Mouse (Mus musculus) cortical plate, adult 2 months (tissue): ENCODE results near the gene Leo1. TPM values are rescaled to one million over a fixed set of nuclear protein-coding genes. Genes with fewer than 3 reads are reported as not detected.

Source experiments
- H3K27ac ChIP-seq: fragments of 200-500 bp; 2 replicates; pipeline ENCODE4 v1.5.1; 2012; ENCODE audit warnings: low read length, control low read depth, inconsistent platforms; ENCODE audit not compliant: insufficient read depth
- H3K4me1 ChIP-seq: fragments of 200-500 bp; 2 replicates; pipeline ENCODE4 v1.6.1; 2011; ENCODE audit warnings: low read length; ENCODE audit not compliant: control insufficient read depth, insufficient read depth
- H3K4me3 ChIP-seq: fragments of 200-500 bp; 2 replicates; pipeline ENCODE4 v1.5.1; 2011; ENCODE audit warnings: mild to moderate bottlenecking, low read length, control low read depth; ENCODE audit not compliant: insufficient read depth
- CTCF ChIP-seq: fragments of 200-500 bp; IDR thresholded peaks from 2 replicates; pipeline ENCODE4 v1.5.1; 2011; ENCODE audit warnings: mild to moderate bottlenecking, control low read depth, low read length; ENCODE audit not compliant: insufficient read depth; ENCODE audit errors: extremely low read depth
- POLR2A ChIP-seq: fragments of 200-500 bp; IDR thresholded peaks from 2 replicates; pipeline ENCODE4 v1.6.1; 2011; ENCODE audit warnings: mild to moderate bottlenecking, low read length, control low read depth; ENCODE audit not compliant: insufficient read depth; ENCODE audit errors: extremely low read depth
- polyA plus RNA-seq: library from polyadenylated mRNA; depleted of rRNA; stranded (reverse); fragments of >200 nt; gene quantifications from 2 replicates; pipeline ENCODE4 v1.2.3, GENCODE M21; 2012; rRNA removed

Gene Leo1
- polyA plus RNA-seq, 1 experiment, result 12.9 TPM

DNA sequence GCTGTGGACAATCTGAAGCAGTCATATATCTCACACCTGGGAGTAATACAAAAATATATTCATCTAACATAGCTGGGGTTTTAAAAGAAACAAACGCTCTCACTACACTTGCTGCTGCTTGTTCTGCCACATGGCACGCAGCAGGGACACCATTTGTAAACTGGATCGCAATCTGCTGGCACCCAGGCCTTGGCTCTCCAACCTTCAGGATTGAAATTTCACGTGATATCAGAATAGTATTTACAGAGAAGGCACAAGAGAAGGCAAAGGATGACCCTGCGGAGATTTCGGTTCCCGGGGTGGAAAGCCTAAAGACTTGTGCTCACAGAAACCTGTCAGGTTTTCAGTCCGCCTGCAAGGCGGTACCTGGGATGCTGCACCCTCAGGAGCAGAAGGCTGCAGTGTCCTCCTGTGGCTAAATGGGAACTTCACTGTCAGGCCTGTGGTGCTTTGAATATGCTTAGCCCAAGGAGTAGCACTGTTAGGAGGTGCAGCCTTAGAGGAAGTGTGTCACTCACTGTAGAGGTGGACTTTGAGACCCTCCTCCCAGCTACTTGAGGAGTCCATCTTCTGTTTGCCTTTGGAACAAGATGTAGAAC, 53.2 kb downstream of the Leo1 start:
- no peak for TF ChIP-seq POLR2A
- TF ChIP-seq CTCF, result no peak
- Histone ChIP-seq H3K4me1 (0 out of 2 replicates have a peak, but pooled peaks cover 1% of the 10 kb centered on the region), H3K4me3 (no peak overlapping the region), H3K27ac (no peak overlapping the region)

DNA sequence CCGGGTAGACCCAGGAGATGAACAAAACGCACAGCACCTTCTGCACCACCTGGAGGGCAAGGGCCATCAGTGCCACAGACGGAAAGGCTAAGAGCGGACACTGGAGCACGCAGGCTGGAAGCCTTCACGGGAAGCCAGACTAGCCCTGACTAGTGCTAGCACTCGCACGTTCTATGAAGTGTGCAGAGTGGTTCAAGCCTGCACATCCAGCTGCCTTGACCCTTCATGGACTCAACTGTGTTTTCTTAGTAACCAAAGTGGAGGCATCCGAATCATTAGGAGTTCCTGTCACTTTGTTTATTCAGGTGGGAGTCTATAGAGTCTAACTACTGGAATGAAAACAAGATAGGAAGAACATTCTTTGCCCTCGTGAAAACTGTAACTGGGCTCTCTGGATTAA, 54.6 kb downstream of the Leo1 start:
- TF ChIP-seq POLR2A, result no peak
- no peak for TF ChIP-seq CTCF
- Histone ChIP-seq H3K4me1 (0 out of 2 replicates have a peak, but pooled peaks cover 1% of the 10 kb centered on the region), H3K27ac (peak overlapping the region; percentile 48; the same call in 1 of the 2 replicates), H3K4me3 (no peak overlapping the region)

DNA sequence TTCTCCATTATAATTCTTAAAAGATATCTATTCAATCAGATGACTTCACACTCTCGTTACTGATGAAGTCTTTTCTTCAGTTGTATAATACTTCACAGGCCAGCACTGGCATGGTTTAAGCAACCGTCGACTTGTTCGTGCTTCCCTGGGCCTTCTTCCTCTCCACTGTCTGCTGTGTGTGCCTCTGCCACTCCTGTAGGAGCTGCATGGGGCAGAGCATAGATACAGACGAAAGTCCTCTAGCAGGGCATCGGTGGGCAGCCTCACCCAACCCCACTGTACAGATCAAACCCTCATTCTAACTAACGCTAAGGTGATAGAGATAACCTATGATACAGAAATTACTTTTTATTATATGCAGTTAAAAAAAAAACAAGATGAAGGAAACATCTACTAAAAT, 57.2 kb downstream of the Leo1 start:
- Histone ChIP-seq H3K4me3 (no peak overlapping the region), H3K27ac (no peak overlapping the region), H3K4me1 (0 out of 2 replicates have a peak, but pooled peaks cover 1% of the 10 kb centered on the region)
- TF ChIP-seq CTCF (no peak), POLR2A (no peak)

DNA sequence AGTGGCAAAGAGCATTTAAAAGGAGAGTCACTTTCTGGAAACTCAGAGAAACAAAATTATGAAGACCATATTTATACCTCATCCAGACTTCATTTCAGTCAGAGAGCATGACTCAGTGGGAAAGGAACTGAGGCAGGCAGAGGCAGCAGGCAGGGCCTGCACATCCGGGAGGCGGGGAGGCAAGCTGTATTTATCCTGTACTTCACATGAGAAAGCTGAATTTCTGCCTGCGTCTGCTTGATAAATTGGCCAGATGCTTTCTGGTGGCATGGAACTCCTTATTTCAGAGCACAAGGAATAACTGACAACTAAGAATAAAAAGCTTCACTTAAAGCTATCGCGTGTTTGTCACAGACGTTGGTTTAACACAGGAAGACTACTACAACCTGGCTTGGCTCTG, 63.0 kb downstream of the Leo1 start:
- H3K4me3 ChIP-seq, result no peak overlapping the region
- no peaks in the 10 kb centered on the region for H3K4me1 ChIP-seq
- H3K27ac ChIP-seq, result no peak overlapping the region
- no peak for TF ChIP-seq POLR2A
- TF ChIP-seq CTCF, result no peak

DNA sequence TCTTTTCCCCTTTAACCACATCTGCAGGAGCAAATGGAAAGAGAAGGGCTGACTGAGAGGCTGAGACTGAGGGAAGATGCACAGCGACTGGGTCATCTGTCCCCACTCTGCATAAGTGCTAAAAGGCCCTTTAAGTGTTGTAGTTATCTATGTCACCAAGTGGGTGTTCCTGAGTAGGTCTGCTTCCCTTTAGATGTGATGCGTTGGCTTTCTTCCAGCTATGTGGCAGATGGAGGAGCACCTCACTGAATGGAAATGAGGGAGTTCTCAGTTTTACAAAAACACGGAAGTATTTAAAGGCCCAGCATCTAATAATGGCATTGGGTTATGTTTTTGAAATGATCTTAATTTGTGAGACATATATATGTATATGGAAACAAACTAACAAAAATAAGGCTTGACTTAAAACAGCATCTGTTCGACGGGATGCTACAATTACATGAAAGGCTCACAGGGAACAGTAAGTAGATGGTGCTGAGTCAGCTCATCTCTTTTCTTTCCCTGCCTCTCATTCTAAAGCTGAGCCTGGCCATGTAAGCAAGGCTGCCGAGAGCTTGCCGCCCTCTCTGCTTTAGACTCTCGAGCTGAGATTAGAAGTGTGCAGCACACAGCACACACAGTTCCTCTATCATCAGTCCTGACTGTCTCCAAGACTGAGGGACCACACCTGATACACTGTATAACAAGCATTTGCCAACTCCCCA, 70.1 kb downstream of the Leo1 start:
- Histone ChIP-seq H3K27ac (no peak overlapping the region), H3K4me1 (peaks cover 4% of the 10 kb centered on the region), H3K4me3 (no peak overlapping the region)
- TF ChIP-seq CTCF, result no peak
- TF ChIP-seq POLR2A, result no peak

DNA sequence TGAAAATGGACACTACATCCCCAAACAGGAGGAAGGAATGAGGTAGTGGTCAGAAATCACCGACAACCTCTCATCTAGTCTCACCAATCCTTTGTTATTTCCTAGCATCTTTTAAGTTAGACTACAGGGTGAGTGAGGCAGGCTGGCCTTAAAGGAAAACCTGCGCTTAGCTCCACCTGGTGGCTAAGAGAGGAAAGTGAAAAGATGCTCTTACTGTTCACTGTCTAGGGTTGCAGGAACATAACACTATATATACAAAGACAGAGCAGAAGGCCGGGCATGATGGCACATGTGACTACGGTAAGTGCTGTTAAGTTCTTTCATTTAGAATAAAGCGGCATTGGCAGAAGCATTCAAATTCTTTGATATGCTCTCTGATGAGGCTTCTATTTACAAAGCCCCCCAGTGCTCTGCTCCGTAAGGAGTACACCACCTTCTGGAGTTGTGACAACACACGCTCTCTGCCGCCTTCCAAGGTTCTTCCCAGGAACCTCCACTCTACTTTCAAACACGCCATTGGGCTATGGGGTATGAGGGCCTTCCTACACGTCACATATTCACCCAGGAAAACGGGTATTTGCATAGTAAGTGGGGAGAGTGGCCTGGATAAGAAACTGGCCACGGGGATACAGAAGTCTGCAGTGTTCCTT, 74.3 kb downstream of the Leo1 start:
- no peak overlapping the region for H3K27ac ChIP-seq
- no peak for TF ChIP-seq POLR2A
- TF ChIP-seq CTCF, result peak; percentile 78
- peaks cover 4% of the 10 kb centered on the region for H3K4me1 ChIP-seq
- no peak overlapping the region for H3K4me3 ChIP-seq

Other genes starting within 250 kb of the Leo1 start
- gene Myo5c, start 209.5 kb upstream of the Leo1 start, polyA plus RNA-seq, result 5.0 and 5.9 TPM in 2 replicates
- 154 and 172 TPM in 2 replicates for gene Gnb5, start 135.2 kb upstream of the Leo1 start, polyA plus RNA-seq
- 0.13 TPM in 2 replicates for gene Bcl2l10, start 93.8 kb upstream of the Leo1 start, polyA plus RNA-seq
- 41.8 and 43.6 TPM in 2 replicates for gene Mapk6, start 31.5 kb upstream of the Leo1 start, polyA plus RNA-seq
- 53.3 and 59.0 TPM in 2 replicates for gene Tmod3, start 118.1 kb downstream of the Leo1 start, polyA plus RNA-seq
- gene Tmod2, start 169.8 kb downstream of the Leo1 start, polyA plus RNA-seq, result 108 and 112 TPM in 2 replicates
- 91.3 and 96.5 TPM in 2 replicates for gene Lysmd2, start 184.2 kb downstream of the Leo1 start, polyA plus RNA-seq
- 241 and 253 TPM in 2 replicates for gene Scg3, start 242.5 kb downstream of the Leo1 start, polyA plus RNA-seq